Mouse (Mus musculus) G1E-ER4 (cell line): ENCODE results near the gene Eepd1. TPM values are rescaled to one million over a fixed set of nuclear protein-coding genes. Genes with fewer than 3 reads are reported as not detected.

ENCODE experiments used
- GATA1 ChIP-seq: IDR thresholded peaks from one replicate; pipeline ENCODE4 v1.8.0; 2012; ENCODE audit warnings: low read length, inconsistent platforms
- polyA plus RNA-seq: library from polyadenylated mRNA; stranded (reverse); fragments of >175 nt; gene quantifications from 2 replicates; pipeline ENCODE4 v1.2.3, GENCODE M21; 2012

The Eepd1 gene
- polyA plus RNA-seq, 1 experiment, result 0.06 TPM

GRCm38 (mm10) chr9:25588581-25588980, 107.2 kb downstream of the Eepd1 start:
- TF ChIP-seq GATA1, result no peak

GRCm38 (mm10) chr9:25590740-25591139, 109.4 kb downstream of the Eepd1 start:
- no peak for TF ChIP-seq GATA1

GRCm38 (mm10) chr9:25591390-25592354, 110.3 kb downstream of the Eepd1 start:
- no peak for TF ChIP-seq GATA1

- no peak for TF ChIP-seq GATA1
Measured at GRCm38 (mm10) chr9:25592355-25592955, 111.1 kb downstream of the Eepd1 start.

GRCm38 (mm10) chr9:25624744-25625143, 143.4 kb downstream of the Eepd1 start:
- TF ChIP-seq GATA1, result no peak

- TF ChIP-seq GATA1, result no peak
Measured at GRCm38 (mm10) chr9:25629531-25630099, 148.3 kb downstream of the Eepd1 start.

Other genes starting within 250 kb of the Eepd1 start
- 9.4 and 11.9 TPM in 2 replicates for gene Sept7, start 229.1 kb upstream of the Eepd1 start, polyA plus RNA-seq